Mouse (Mus musculus) adrenal gland, adult (tissue): ENCODE results near the gene Mia.
A peak's percentile ranks its signal among the peaks of the same experiment; 100 is the strongest.

Experiments used
- DNase-seq, 2 experiments: peaks; one replicate each; pipeline ENCODE4 v3.0.0; 2022 to 2023; ENCODE audit warnings: low spot score in 1 of 2; ENCODE audit not compliant: inconsistent age in 2 of 2

Gene Mia

GRCm38 (mm10) chr7:27162780-27163449, 18.0 kb downstream of the Mia start:
- peak in 1 of 2 experiments; percentile 82 for DNase-seq

GRCm38 (mm10) chr7:27161744-27162143, 19.2 kb downstream of the Mia start:
- peak; percentile 68 to 84 for DNase-seq

- DNase-seq = peak in 1 of 2 experiments; percentile 50
Measured at GRCm38 (mm10) chr7:27160921-27161320, 20.0 kb downstream of the Mia start.

- DNase-seq = peak; percentile 88 to 95
Measured at GRCm38 (mm10) chr7:27159882-27160281, 21.1 kb downstream of the Mia start.

- DNase-seq = no peak
Measured at GRCm38 (mm10) chr7:27159256-27159655, 21.7 kb downstream of the Mia start.

- DNase-seq = peak in 1 of 2 experiments; percentile 28
Measured at GRCm38 (mm10) chr7:27158171-27158570, 22.8 kb downstream of the Mia start.

- peak in 1 of 2 experiments; percentile 17 for DNase-seq
Measured at GRCm38 (mm10) chr7:27156005-27156404, 25.0 kb downstream of the Mia start.

- DNase-seq = peak in 1 of 2 experiments; percentile 54
Measured at GRCm38 (mm10) chr7:27153205-27153764, 27.7 kb downstream of the Mia start, which contains the start of gene Cyp2t4. Gene Cyp2t4 (plus strand): TSS chr7:27153714.

- no peak for DNase-seq
Measured at GRCm38 (mm10) chr7:27136410-27136996, 44.5 kb downstream of the Mia start.

- no peak for DNase-seq
Measured at GRCm38 (mm10) chr7:27133757-27134156, 47.2 kb downstream of the Mia start.

- DNase-seq = peak in 1 of 2 experiments; percentile 61
Measured at GRCm38 (mm10) chr7:27133156-27133555, 47.8 kb downstream of the Mia start.

- peak; percentile 45 to 84 for DNase-seq
Measured at GRCm38 (mm10) chr7:27132588-27132987, 48.4 kb downstream of the Mia start.

- no peak for DNase-seq
Measured at GRCm38 (mm10) chr7:27131387-27131786, 49.6 kb downstream of the Mia start.

GRCm38 (mm10) chr7:27130521-27131370, 50.2 kb downstream of the Mia start:
- DNase-seq = peak in 1 of 2 experiments; percentile 61

- no peak for DNase-seq
Measured at GRCm38 (mm10) chr7:27129811-27130210, 51.1 kb downstream of the Mia start.
